Mouse (Mus musculus) hindbrain, embryonic 11.5 days (tissue): ENCODE results near the gene Six3. TPM values are rescaled to one million over a fixed set of nuclear protein-coding genes. Genes with fewer than 3 reads are reported as not detected.

Experiments used
- ATAC-seq: fragments of 200-750 bp; cut with Nextera tagmentation; 2 replicates; pipeline ENCODE4 v1.8.0; 2017; ENCODE audit warnings: mild to moderate bottlenecking, moderate TSS enrichment, moderate library complexity; ENCODE audit not compliant: low FRiP score
- DNase-seq: peaks from one replicate; pipeline ENCODE4 v3.0.0-alpha.2; 2015; ENCODE audit warnings: low spot score
- H3K27ac ChIP-seq: fragments of 300-500 bp; sonication (generic); 2 replicates; pipeline ENCODE4 v1.5.1; 2014; ENCODE audit warnings: mild to moderate bottlenecking, low read depth, low read length
- H3K27me3 ChIP-seq: fragments of 300-500 bp; sonication (generic); 2 replicates; pipeline ENCODE4 v1.6.1; 2014; ENCODE audit warnings: mild to moderate bottlenecking, low read length, moderate library complexity, mixed read lengths; ENCODE audit not compliant: control insufficient read depth, insufficient read depth
- H3K36me3 ChIP-seq: fragments of 300-500 bp; sonication (generic); 2 replicates; pipeline ENCODE4 v1.6.1; 2014; ENCODE audit warnings: mild to moderate bottlenecking, low read length, moderate library complexity, mixed read lengths; ENCODE audit not compliant: control insufficient read depth, insufficient read depth
- H3K4me1 ChIP-seq: fragments of 300-500 bp; sonication (generic); replicated peaks from 2 replicates; pipeline ENCODE4 v1.6.1; 2014; ENCODE audit warnings: low read length, mixed read lengths; ENCODE audit not compliant: control insufficient read depth, insufficient read depth
- H3K4me2 ChIP-seq: fragments of 300-500 bp; sonication (generic); replicated peaks from 2 replicates; pipeline ENCODE4 v1.6.1; 2014; ENCODE audit warnings: mild to moderate bottlenecking, low read depth, low read length
- H3K4me3 ChIP-seq: fragments of 300-500 bp; sonication (generic); 2 replicates; pipeline ENCODE4 v1.5.1; 2014; ENCODE audit warnings: low read depth, low read length
- H3K9ac ChIP-seq: fragments of 300-500 bp; sonication (generic); 2 replicates; pipeline ENCODE4 v1.6.1; 2014; ENCODE audit warnings: low read depth, low read length
- H3K9me3 ChIP-seq: fragments of 300-500 bp; sonication (generic); 2 replicates; pipeline ENCODE4 v1.6.1; 2016; ENCODE audit warnings: low read length; ENCODE audit not compliant: control insufficient read depth
- WGBS: fragments of 180-500 bp; shearing (Covaris S2); extraction: QIAGEN DNeasy Blood & Tissue Kit; methylation state at CpG from one replicate; pipeline ENCODE4 v1.1.7; 2014; 5-methylcytosine and 5-hydroxymethylcytosine counted together
- polyA plus RNA-seq: library from polyadenylated mRNA; unstranded; fragments of >200 nt; fragmentation: Nextera tagmentation; extraction: Ambion mirVana; gene quantifications from 2 replicates; pipeline ENCODE4 v1.2.1, GENCODE M21; 2014

Six3 gene
- polyA plus RNA-seq, 1 experiment from 2014 or later = 0.09 TPM

DNA sequence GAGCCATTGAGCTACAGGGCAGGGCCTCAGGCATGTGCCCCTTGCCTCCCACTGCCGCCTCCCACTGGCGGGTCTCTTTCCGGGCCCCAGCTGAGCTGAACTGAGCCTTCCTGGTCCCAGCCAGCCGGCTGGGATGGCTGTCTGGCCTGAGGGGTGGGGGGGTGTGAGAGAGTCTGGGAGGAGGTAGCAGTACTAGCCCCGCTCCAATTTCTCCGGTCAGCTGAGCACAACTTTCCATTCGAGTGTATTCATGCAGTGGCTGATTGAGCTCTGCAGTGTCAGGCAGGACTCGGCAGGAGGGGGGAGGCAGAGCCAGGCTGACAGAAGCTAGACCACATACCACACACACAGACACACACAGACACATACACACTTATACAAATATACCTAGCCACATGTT, 15.4 kb downstream of the Six3 start:
- Histone ChIP-seq H3K27ac (no peak overlapping the region), H3K36me3 (no peaks in the 10 kb centered on the region), H3K9me3 (no peaks in the 10 kb centered on the region), H3K4me1 (no peaks in the 10 kb centered on the region), H3K4me2 (no peak overlapping the region), H3K9ac (no peak overlapping the region), H3K27me3 (peaks cover 76% of the 10 kb centered on the region), H3K4me3 (no peak overlapping the region)
- 7% methylated on average over 8 of the region's 8 CpGs for WGBS
- DNase-seq = peak; percentile 52
- peak; percentile 57 for ATAC-seq

DNA sequence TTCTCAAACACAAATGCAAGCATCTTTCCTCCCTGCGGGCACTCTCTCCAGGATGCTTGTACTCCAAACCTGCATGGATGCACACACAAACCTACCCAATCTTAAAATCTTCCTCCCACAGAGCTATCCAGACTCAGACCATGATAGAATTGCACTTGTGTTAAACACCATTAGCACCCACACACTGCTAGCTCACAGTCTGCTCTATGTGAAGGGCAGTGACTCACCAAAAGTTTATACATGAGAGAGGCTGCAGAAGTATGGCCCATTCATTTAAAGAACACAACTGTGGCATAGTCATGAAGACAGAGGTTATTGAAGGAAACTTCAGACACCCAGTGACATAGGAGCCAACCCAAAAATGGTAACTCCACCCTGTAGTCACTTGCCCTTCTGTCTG, 16.0 kb downstream of the Six3 start:
- DNase-seq = no peak
- peaks cover 75% of the 10 kb centered on the region for H3K27me3 ChIP-seq
- 80% methylated on average over 1 of the region's 1 CpGs for WGBS

DNA sequence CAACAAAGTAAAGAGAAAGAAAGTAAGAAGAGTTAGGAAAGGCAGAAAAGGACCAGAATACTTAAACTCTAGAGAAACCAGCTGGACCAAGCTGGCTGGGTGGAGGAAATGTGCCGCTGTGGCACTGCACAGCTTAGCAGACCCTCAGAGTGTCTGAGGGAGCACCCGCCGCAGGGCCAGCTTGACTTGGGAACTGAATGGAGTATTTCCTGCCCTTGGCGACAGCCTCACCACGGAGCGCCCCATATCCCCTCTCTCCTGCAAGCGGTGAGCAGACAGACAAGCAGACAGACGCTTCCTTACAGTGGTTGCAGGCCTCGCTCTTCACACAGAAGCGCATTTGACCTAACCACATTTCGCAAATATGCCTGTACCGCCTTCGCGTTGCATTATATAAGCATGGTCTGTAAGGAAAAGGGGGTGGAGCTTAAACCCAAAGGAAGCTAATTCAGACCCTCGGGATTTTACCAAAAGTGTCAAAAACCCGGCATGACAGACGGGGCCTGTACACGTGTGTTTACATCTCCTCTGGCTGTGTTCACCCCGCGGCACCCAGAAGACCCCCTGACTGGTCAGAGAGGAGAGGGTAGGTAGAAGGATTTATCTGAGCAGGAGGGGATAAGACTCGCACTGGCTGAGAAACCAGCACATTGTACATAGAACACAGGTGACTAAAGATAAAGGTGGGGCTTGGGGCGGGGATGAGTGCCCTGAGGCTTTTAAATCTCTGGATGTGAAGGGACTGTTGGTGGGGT, 17.1 kb downstream of the Six3 start:
- Histone ChIP-seq H3K36me3 (no peaks in the 10 kb centered on the region), H3K9me3 (no peaks in the 10 kb centered on the region), H3K4me1 (no peaks in the 10 kb centered on the region), H3K4me3 (no peak overlapping the region), H3K27ac (no peak overlapping the region), H3K4me2 (no peak overlapping the region), H3K27me3 (peaks cover 70% of the 10 kb centered on the region), H3K9ac (no peak overlapping the region)
- 47% methylated on average over 22 of the region's 22 CpGs for WGBS
- ATAC-seq (no peak), DNase-seq (no peak)

More for the DNA sequence above, 16.0 kb downstream of the Six3 start:
- no peak overlapping the region for H3K27ac ChIP-seq
- no peaks in the 10 kb centered on the region for H3K9me3 ChIP-seq
- H3K4me1 ChIP-seq = no peaks in the 10 kb centered on the region
- no peaks in the 10 kb centered on the region for H3K36me3 ChIP-seq
- H3K9ac ChIP-seq = no peak overlapping the region
- no peak for ATAC-seq
- H3K4me2 ChIP-seq = no peak overlapping the region
- H3K4me3 ChIP-seq = no peak overlapping the region

DNA sequence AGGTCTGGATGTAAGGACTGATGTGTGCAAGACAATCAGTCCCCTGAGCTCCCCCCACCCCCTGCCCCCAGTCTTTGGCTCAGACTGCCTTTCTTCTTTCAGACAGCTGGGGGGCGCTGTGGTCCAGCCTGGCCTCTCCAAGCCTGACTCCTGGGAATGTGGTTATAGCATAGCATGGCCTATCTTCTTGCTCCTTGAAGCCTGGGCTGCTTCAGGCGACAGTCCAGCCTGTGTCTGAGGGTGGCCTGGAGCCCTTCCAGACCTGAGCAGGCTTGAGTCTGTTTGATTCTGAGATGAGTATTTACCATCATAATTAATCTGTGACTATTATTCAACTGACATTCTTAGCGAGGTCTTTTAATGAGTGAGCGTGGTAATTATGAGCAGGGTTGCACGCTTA, 17.7 kb downstream of the Six3 start:
- no peak for DNase-seq
- Histone ChIP-seq H3K9me3 (no peaks in the 10 kb centered on the region), H3K4me2 (no peak overlapping the region), H3K36me3 (no peaks in the 10 kb centered on the region), H3K4me3 (no peak overlapping the region), H3K27ac (no peak overlapping the region), H3K4me1 (no peaks in the 10 kb centered on the region), H3K9ac (no peak overlapping the region), H3K27me3 (peaks cover 63% of the 10 kb centered on the region)
- WGBS = 61% methylated on average over 5 of the region's 5 CpGs
- no peak for ATAC-seq

DNA sequence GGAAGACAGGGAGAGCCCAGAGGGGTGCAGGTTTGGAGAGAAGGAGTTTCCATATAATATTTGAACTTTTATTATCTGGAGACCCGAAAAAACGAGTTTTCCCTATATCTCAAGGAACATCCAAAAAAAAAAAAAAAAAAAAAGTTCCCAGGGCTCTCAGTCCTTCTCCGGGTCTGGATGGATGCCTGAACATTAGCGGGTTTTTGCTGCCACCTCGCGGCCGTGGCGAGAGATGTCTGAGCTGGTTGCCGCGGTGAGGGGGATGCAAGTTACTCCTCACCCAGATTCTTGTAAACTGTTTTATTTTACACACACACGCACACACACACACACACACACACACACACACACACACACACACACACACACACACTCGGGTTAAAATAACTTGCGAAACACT, 20.2 kb downstream of the Six3 start:
- Histone ChIP-seq H3K27ac (no peak overlapping the region), H3K27me3 (peaks cover 43% of the 10 kb centered on the region), H3K9me3 (no peaks in the 10 kb centered on the region), H3K4me2 (no peak overlapping the region), H3K9ac (no peak overlapping the region), H3K36me3 (no peaks in the 10 kb centered on the region), H3K4me1 (no peaks in the 10 kb centered on the region), H3K4me3 (no peak overlapping the region)
- ATAC-seq (no peak), DNase-seq (peak; percentile 91)
- 3% methylated on average over 13 of the region's 13 CpGs for WGBS

DNA sequence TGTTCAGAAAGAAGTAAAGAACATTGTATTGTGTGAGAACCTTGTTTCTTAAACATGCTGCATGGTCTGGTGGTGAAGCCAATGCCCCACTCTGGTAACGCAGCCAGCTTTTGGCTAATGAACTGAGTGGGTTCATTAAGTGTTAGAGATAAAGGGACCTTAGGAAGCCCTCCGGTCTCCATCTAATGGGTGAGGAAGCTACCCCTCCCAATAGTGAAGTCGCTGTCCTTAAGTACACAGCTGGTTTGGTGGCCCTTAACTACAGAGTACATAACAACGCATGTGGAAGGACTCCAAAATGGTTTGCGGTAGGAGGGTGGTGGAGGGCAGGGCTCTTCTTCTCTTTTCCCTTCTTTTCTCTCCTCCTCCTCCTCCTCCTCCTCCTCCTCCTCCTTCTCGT, 24.5 kb downstream of the Six3 start:
- no peaks in the 10 kb centered on the region for H3K36me3 ChIP-seq

DNA sequence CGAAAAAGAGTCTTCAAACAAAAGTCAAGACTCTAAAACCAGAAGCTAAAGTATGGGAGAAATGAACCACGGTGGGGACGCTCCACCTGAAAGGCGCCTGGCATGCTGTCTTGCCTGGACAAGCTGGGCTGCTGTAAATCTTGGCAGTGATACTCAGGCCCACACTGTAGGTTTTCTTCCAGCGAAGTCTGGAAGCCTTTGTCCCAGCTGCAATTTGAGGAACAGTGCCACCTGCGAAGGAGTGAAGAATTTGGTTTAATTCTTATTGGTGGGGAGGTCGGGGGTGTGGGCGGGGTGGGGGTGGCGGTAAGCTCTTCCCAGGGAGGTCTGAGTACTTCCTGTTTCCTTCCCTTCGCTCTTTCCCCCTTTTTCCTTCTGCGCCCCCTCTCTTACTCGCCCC, 31.9 kb downstream of the Six3 start:
- Histone ChIP-seq H3K27me3 (peaks cover 52% of the 10 kb centered on the region), H3K4me3 (peak overlapping the region; percentile 25; the same call in 1 of the 2 replicates), H3K9me3 (no peaks in the 10 kb centered on the region), H3K27ac (no peak overlapping the region), H3K36me3 (no peaks in the 10 kb centered on the region), H3K4me1 (no peaks in the 10 kb centered on the region), H3K4me2 (peak overlapping the region; percentile 47), H3K9ac (no peak overlapping the region; the same call in 1 of the 2 replicates)
- ATAC-seq (peak; percentile 28; the same call in 1 of the 2 replicates), DNase-seq (peak; percentile 25)
- 10% methylated on average over 11 of the region's 12 CpGs for WGBS

More for the DNA sequence above, 24.5 kb downstream of the Six3 start:
- Histone ChIP-seq H3K9me3 (no peaks in the 10 kb centered on the region), H3K4me1 (no peaks in the 10 kb centered on the region), H3K4me3 (no peak overlapping the region), H3K27me3 (peaks cover 15% of the 10 kb centered on the region), H3K27ac (no peak overlapping the region), H3K4me2 (no peak overlapping the region), H3K9ac (no peak overlapping the region)
- WGBS = 73% methylated on average over 5 of the region's 6 CpGs
- no peak for DNase-seq
- ATAC-seq = no peak

DNA sequence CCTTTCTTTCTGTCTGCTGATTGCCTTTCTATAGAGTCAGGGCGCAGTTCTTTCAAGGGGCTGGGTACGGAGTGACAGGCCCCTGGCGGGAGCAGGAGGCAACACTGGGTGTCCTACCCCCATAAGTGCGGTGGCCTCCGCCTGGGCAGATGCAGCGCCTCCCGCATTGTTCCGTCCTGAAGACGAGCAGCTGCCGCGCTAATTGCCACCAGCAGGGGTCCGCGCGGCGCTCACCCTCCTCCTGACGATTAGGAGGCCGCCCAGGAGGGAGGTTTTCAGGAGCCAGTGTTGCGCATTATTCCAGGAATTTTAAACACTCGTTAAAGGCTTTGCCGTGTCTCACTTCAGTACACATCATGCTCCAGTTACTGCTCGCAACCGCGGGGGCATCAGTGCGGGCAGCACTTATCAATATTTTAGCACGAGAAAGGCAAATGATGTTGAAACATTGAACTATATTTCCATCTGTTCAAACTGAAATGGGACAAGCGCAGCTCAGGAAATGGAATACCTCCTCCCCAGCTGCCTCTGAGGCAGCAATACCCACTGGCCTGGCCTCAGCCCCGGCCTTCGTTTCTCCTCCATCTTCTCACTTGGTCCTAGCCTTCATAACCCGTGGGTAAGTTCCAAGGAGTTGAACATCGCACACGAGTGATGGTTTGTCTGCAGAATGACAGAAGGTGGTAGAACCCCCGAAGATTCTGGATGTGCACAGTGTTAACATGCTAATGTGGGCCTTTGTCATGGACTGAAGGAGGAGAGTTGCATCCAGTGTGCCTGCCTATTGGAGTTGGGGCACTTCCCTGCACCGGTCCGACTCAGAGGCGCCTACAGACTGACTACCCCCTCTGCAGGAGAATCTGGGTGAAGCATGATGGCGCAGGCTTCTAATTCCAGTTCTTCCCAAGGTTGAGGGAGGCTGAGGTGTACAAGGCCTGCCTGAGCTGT, 32.6 kb downstream of the Six3 start:
- ATAC-seq (peak; percentile 87), DNase-seq (peak; percentile 83)
- Histone ChIP-seq H3K4me3 (peak overlapping the region; percentile 25), H3K4me1 (no peaks in the 10 kb centered on the region), H3K27me3 (peaks cover 54% of the 10 kb centered on the region), H3K36me3 (no peaks in the 10 kb centered on the region), H3K9ac (no peak overlapping the region; the same call in 1 of the 2 replicates), H3K4me2 (peak overlapping the region; percentile 47), H3K9me3 (no peaks in the 10 kb centered on the region), H3K27ac (no peak overlapping the region)
- 1% methylated on average over 36 of the region's 36 CpGs for WGBS
